Mouse (Mus musculus): ENCODE measurements around the gene Ap1g1.

Ap1g1 gene

GRCm38 (mm10) chr8:109904928-109905668, 126.7 kb downstream of the Ap1g1 start:
- Histone ChIP-seq H3K36me3 (ENCODE audit: insufficient read depth, low read length) (no peaks in the 10 kb centered on the region), H3K27me3 (ENCODE audit: insufficient read depth, low read length) (no peaks in the 10 kb centered on the region), H3K9me3 (ENCODE audit: low read length) (no peaks in the 10 kb centered on the region), H3K4me1 (replicated peaks; ENCODE audit: low read depth, low read length) (no peaks in the 10 kb centered on the region), H3K4me3 (replicated peaks; ENCODE audit: low read length) (no peak overlapping the region)
- TF ChIP-seq NANOG (IDR thresholded peaks at IDR 0.05; ENCODE audit: borderline replicate concordance, low read length) (no peak), CTCF (conservative IDR thresholded peaks at IDR 0.05; ENCODE audit: low read length) (no peak), POU5F1 (IDR thresholded peaks at IDR 0.05; ENCODE audit: borderline replicate concordance, low read length) (no peak)

- no peaks in the 10 kb centered on the region for H3K9me3 ChIP-seq (ENCODE audit: low read length)
- no peaks in the 10 kb centered on the region for H3K27me3 ChIP-seq (ENCODE audit: insufficient read depth, low read length)
- no peak overlapping the region for H3K4me3 ChIP-seq (replicated peaks; ENCODE audit: low read length)
- H3K4me1 ChIP-seq (replicated peaks; ENCODE audit: low read depth, low read length), result no peaks in the 10 kb centered on the region
- no peaks in the 10 kb centered on the region for H3K36me3 ChIP-seq (ENCODE audit: insufficient read depth, low read length)
- TF ChIP-seq POU5F1 (IDR thresholded peaks at IDR 0.05; ENCODE audit: borderline replicate concordance, low read length), result no peak
- TF ChIP-seq NANOG (IDR thresholded peaks at IDR 0.05; ENCODE audit: borderline replicate concordance, low read length), result no peak
- no peak for TF ChIP-seq CTCF (conservative IDR thresholded peaks at IDR 0.05; ENCODE audit: low read length)
These were observed 128.6 kb downstream of the Ap1g1 start for GRCm38 (mm10) chr8:109906907-109907306.

GRCm38 (mm10) chr8:109907376-109907775, 129.0 kb downstream of the Ap1g1 start:
- no peaks in the 10 kb centered on the region for H3K9me3 ChIP-seq (ENCODE audit: low read length)
- no peak overlapping the region for H3K4me3 ChIP-seq (replicated peaks; ENCODE audit: low read length)
- H3K27me3 ChIP-seq (ENCODE audit: insufficient read depth, low read length), result no peaks in the 10 kb centered on the region
- no peaks in the 10 kb centered on the region for H3K36me3 ChIP-seq (ENCODE audit: insufficient read depth, low read length)
- no peaks in the 10 kb centered on the region for H3K4me1 ChIP-seq (replicated peaks; ENCODE audit: low read depth, low read length)
- TF ChIP-seq POU5F1 (IDR thresholded peaks at IDR 0.05; ENCODE audit: borderline replicate concordance, low read length) (no peak), CTCF (conservative IDR thresholded peaks at IDR 0.05; ENCODE audit: low read length) (no peak), NANOG (IDR thresholded peaks at IDR 0.05; ENCODE audit: borderline replicate concordance, low read length) (no peak)

All from E14TG2a.4 (cell line).